Mouse (Mus musculus) midbrain, embryonic 15.5 days (tissue): Measurements from ENCODE around the gene Plxnb1. TPM values are rescaled to one million over a fixed set of nuclear protein-coding genes. Genes with fewer than 3 reads are reported as not detected.

Source experiments
- ATAC-seq: fragments of 200-750 bp; cut with Nextera tagmentation; replicated peaks from 2 replicates; pipeline ENCODE4 v1.8.0; 2017; ENCODE audit warnings: moderate TSS enrichment
- H3K27ac ChIP-seq: fragments of 300-500 bp; sonication (generic); 2 replicates; pipeline ENCODE4 v1.5.1; 2015; ENCODE audit warnings: mild to moderate bottlenecking, inconsistent platforms
- H3K27me3 ChIP-seq: fragments of 300-500 bp; sonication (generic); replicated peaks from 2 replicates; pipeline ENCODE4 v1.6.1; 2015; ENCODE audit warnings: inconsistent platforms
- H3K36me3 ChIP-seq: fragments of 300-500 bp; sonication (generic); replicated peaks from 2 replicates; pipeline ENCODE4 v1.6.1; 2015; ENCODE audit warnings: inconsistent platforms
- H3K4me1 ChIP-seq: fragments of 300-500 bp; sonication (generic); 2 replicates; pipeline ENCODE4 v1.6.1; 2015; ENCODE audit warnings: inconsistent platforms
- H3K4me2 ChIP-seq: fragments of 300-500 bp; sonication (generic); 2 replicates; pipeline ENCODE4 v1.6.1; 2015; ENCODE audit warnings: inconsistent platforms, mild to moderate bottlenecking, moderate library complexity
- H3K4me3 ChIP-seq: fragments of 300-500 bp; sonication (generic); 2 replicates; pipeline ENCODE4 v1.5.1; 2015; ENCODE audit warnings: mild to moderate bottlenecking, inconsistent platforms
- H3K9ac ChIP-seq: fragments of 300-500 bp; sonication (generic); 2 replicates; pipeline ENCODE4 v1.6.1; 2015; ENCODE audit warnings: mild to moderate bottlenecking, inconsistent platforms
- H3K9me3 ChIP-seq: fragments of 300-500 bp; sonication (generic); 2 replicates; pipeline ENCODE4 v1.6.1; 2016; ENCODE audit warnings: inconsistent platforms
- WGBS: fragments of 180-500 bp; shearing (Covaris S2); methylation state at CpG from one replicate; pipeline ENCODE4 v1.1.7; 2015; ENCODE audit warnings: mixed read lengths; 5-methylcytosine and 5-hydroxymethylcytosine counted together
- polyA plus RNA-seq: library from polyadenylated mRNA; unstranded; fragments of >200 nt; fragmentation: Nextera tagmentation; extraction: Ambion mirVana; gene quantifications from 2 replicates; pipeline ENCODE4 v1.2.1, GENCODE M21; 2015

Gene Plxnb1
- polyA plus RNA-seq, 1 experiment from 2014 or later = 27.3 TPM

- Histone ChIP-seq H3K27me3 (no peaks in the 10 kb centered on the region), H3K36me3 (peaks cover 92% of the 10 kb centered on the region), H3K27ac (no peak overlapping the region), H3K9me3 (no peaks in the 10 kb centered on the region), H3K9ac (no peak overlapping the region), H3K4me3 (no peak overlapping the region), H3K4me2 (no peak overlapping the region), H3K4me1 (no peaks in the 10 kb centered on the region)
- 94% methylated on average over 4 of the region's 4 CpGs for WGBS
- no peak for ATAC-seq
Observed at GRCm38 (mm10) chr9:109111101-109111500, 15.9 kb downstream of the Plxnb1 start.

DNA sequence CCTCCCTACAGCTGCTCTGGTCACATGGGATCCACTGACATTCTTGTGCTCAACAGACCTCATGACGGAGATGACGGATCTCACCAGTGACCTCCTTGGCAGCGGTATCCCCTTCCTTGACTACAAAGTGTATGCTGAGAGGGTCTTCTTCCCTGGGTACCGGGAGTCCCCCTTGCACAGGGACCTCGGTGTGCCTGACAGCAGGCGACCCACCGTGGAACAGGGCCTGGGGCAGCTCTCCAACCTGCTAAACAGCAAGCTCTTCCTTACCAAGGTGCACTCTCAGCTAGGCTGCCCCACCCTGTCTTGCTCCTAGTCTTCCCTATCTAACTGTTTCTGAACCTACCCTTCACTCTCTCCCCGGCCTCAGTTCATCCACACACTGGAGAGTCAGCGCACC is 16.4 kb downstream of the Plxnb1 start:
- no peak for ATAC-seq

GRCm38 (mm10) chr9:109113331-109113730 is 18.1 kb downstream of the Plxnb1 start:
- Histone ChIP-seq H3K27me3 (no peaks in the 10 kb centered on the region), H3K4me2 (no peak overlapping the region), H3K4me3 (no peak overlapping the region), H3K4me1 (no peaks in the 10 kb centered on the region), H3K27ac (no peak overlapping the region), H3K9ac (no peak overlapping the region), H3K36me3 (peaks cover 93% of the 10 kb centered on the region), H3K9me3 (no peaks in the 10 kb centered on the region)
- ATAC-seq = no peak
- WGBS = 91% methylated on average over 8 of the region's 8 CpGs

More for the DNA sequence above, 16.4 kb downstream of the Plxnb1 start:
- no peak overlapping the region for H3K4me2 ChIP-seq
- no peak overlapping the region for H3K9ac ChIP-seq
- no peak overlapping the region for H3K4me3 ChIP-seq
- WGBS = 92% methylated on average over 9 of the region's 9 CpGs
- H3K4me1 ChIP-seq = no peaks in the 10 kb centered on the region
- H3K36me3 ChIP-seq = peaks cover 92% of the 10 kb centered on the region
- H3K27me3 ChIP-seq = no peaks in the 10 kb centered on the region
- H3K9me3 ChIP-seq = no peaks in the 10 kb centered on the region
- no peak overlapping the region for H3K27ac ChIP-seq

- Histone ChIP-seq H3K27ac (no peak overlapping the region), H3K4me1 (no peaks in the 10 kb centered on the region), H3K9ac (no peak overlapping the region), H3K4me2 (no peak overlapping the region), H3K9me3 (no peaks in the 10 kb centered on the region), H3K4me3 (no peak overlapping the region), H3K27me3 (no peaks in the 10 kb centered on the region), H3K36me3 (peaks cover 93% of the 10 kb centered on the region)
- 96% methylated on average over 11 of the region's 11 CpGs for WGBS
- no peak for ATAC-seq
Observed at GRCm38 (mm10) chr9:109114276-109114675, 19.1 kb downstream of the Plxnb1 start.

- ATAC-seq = no peak
- H3K4me2 ChIP-seq = no peak overlapping the region
- H3K4me3 ChIP-seq = no peak overlapping the region
- no peaks in the 10 kb centered on the region for H3K4me1 ChIP-seq
- H3K27ac ChIP-seq = no peak overlapping the region
- 93% methylated on average over 7 of the region's 7 CpGs for WGBS
- H3K36me3 ChIP-seq = peaks cover 87% of the 10 kb centered on the region
- H3K9me3 ChIP-seq = no peaks in the 10 kb centered on the region
- H3K27me3 ChIP-seq = no peaks in the 10 kb centered on the region
- H3K9ac ChIP-seq = no peak overlapping the region
Observed at GRCm38 (mm10) chr9:109114871-109115270, 19.7 kb downstream of the Plxnb1 start.

GRCm38 (mm10) chr9:109116205-109116604 is 21.0 kb downstream of the Plxnb1 start:
- H3K36me3 ChIP-seq = peaks cover 74% of the 10 kb centered on the region
- no peaks in the 10 kb centered on the region for H3K4me1 ChIP-seq
- H3K4me3 ChIP-seq = no peak overlapping the region
- H3K4me2 ChIP-seq = no peak overlapping the region
- no peaks in the 10 kb centered on the region for H3K27me3 ChIP-seq
- no peaks in the 10 kb centered on the region for H3K9me3 ChIP-seq
- ATAC-seq = no peak
- 91% methylated on average over 10 of the region's 10 CpGs for WGBS
- no peak overlapping the region for H3K9ac ChIP-seq
- H3K27ac ChIP-seq = no peak overlapping the region

DNA sequence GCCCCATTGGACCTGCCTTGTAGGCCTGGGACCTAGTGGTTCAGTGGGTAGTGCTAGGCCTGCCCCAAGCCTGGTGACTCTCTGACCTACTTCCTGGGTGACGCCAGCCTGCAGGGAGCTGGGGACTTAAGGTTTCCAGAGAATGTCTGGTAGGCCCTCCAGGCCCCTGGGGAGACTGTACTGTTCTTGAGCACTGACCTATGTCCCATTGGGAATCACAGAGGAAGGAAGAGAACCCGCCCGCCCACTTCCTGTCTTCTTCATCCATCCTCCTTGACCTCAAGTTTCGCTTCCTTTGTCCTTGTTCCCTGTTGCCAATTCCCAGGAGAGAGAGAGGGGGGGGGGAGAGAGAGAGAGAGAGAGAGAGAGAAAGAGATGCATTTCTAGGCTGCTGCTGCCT is 22.9 kb downstream of the Plxnb1 start:
- Histone ChIP-seq H3K27me3 (no peaks in the 10 kb centered on the region), H3K27ac (no peak overlapping the region), H3K9ac (no peak overlapping the region), H3K9me3 (no peaks in the 10 kb centered on the region), H3K4me3 (no peak overlapping the region), H3K36me3 (peaks cover 56% of the 10 kb centered on the region), H3K4me2 (no peak overlapping the region), H3K4me1 (no peaks in the 10 kb centered on the region)
- WGBS = 93% methylated on average over 4 of the region's 4 CpGs
- no peak for ATAC-seq

- no peak for ATAC-seq
- no peak overlapping the region for H3K9ac ChIP-seq
- 93% methylated on average over 9 of the region's 9 CpGs for WGBS
- H3K4me2 ChIP-seq = no peak overlapping the region
- no peaks in the 10 kb centered on the region for H3K27me3 ChIP-seq
- no peak overlapping the region for H3K4me3 ChIP-seq
- H3K36me3 ChIP-seq = peaks cover 44% of the 10 kb centered on the region
- no peaks in the 10 kb centered on the region for H3K9me3 ChIP-seq
- H3K4me1 ChIP-seq = no peaks in the 10 kb centered on the region
- no peak overlapping the region for H3K27ac ChIP-seq
Observed at GRCm38 (mm10) chr9:109119571-109119970, 24.4 kb downstream of the Plxnb1 start.

DNA sequence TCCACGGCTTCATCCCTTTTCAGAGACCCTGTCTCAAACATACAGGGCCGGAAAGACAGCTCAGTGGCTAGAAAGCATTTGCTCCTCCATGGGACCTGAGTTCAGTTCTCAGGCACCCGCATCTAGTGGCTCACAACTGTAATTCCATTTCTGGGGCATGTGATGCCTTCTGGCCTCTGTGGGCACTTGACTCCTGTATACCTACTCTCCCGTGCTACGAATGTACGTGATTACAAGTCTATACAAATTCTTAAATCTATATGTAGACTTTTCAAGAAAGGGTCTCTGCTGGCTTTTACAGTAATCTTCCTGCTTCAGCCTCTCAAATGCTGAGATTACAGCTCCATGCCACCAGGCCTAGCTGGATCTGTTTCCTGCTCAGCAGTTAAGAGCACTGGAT is 25.8 kb downstream of the Plxnb1 start:
- no peak overlapping the region for H3K4me2 ChIP-seq
- no peaks in the 10 kb centered on the region for H3K4me1 ChIP-seq
- H3K9me3 ChIP-seq = no peaks in the 10 kb centered on the region
- no peak overlapping the region for H3K4me3 ChIP-seq
- H3K27ac ChIP-seq = no peak overlapping the region
- 92% methylated on average over 6 of the region's 6 CpGs for WGBS
- no peaks in the 10 kb centered on the region for H3K27me3 ChIP-seq
- ATAC-seq = no peak
- no peak overlapping the region for H3K9ac ChIP-seq
- H3K36me3 ChIP-seq = peaks cover 31% of the 10 kb centered on the region

GRCm38 (mm10) chr9:109122553-109123085 is 27.4 kb downstream of the Plxnb1 start:
- peak; percentile 43 for ATAC-seq
- H3K9ac ChIP-seq = no peak overlapping the region
- no peak overlapping the region for H3K4me2 ChIP-seq
- no peaks in the 10 kb centered on the region for H3K4me1 ChIP-seq
- WGBS = 44% methylated on average over 2 of the region's 2 CpGs
- no peaks in the 10 kb centered on the region for H3K27me3 ChIP-seq
- peaks cover 14% of the 10 kb centered on the region for H3K36me3 ChIP-seq
- no peak overlapping the region for H3K27ac ChIP-seq
- no peak overlapping the region for H3K4me3 ChIP-seq
- H3K9me3 ChIP-seq = no peaks in the 10 kb centered on the region

DNA sequence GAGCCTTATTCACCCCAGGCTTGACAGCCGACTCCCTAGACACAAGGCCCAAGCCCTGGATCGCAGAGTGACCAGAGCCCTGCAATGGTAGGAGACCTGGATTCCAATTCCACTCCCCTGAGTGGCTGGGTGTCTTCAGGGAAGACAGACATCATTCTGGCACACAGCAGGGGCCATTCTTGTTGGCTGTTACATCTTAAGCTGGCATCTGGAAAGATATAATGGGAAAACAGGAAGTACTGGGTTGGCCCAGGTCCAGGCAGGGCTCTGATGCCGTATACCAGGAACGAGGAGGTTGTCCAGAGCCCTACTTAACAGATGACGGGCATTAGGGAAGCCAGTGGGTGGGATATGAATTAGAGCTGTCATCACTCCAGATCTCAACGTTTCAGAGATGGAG is 28.1 kb downstream of the Plxnb1 start:
- Histone ChIP-seq H3K9me3 (no peaks in the 10 kb centered on the region), H3K4me1 (no peaks in the 10 kb centered on the region), H3K36me3 (peaks cover 9% of the 10 kb centered on the region), H3K9ac (no peak overlapping the region), H3K27me3 (no peaks in the 10 kb centered on the region), H3K27ac (no peak overlapping the region), H3K4me2 (no peak overlapping the region), H3K4me3 (no peak overlapping the region)
- WGBS = 62% methylated on average over 6 of the region's 6 CpGs
- ATAC-seq = 0 out of 2 replicates have a peak, but pooled peaks have one; percentile 4

DNA sequence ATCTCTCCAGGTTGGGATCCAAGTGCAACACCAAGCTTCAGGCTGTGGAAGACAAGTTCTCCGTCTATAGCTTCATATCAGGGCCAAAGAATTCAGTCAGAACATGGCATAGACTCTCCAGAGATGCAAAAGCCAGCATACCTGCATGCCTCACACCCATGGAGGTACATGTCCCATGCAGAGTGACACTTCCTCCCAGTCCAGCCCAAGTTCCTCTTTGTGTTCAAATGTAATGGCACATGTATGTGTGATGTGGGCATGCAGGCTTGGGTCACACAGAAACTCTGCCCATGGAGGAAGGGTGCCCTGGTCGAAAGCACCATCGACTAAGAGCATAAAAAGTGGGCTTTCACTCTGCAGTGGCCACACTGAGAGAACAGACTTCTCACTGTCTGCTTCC is 29.0 kb downstream of the Plxnb1 start:
- 92% methylated on average over 3 of the region's 3 CpGs for WGBS
- Histone ChIP-seq H3K27me3 (no peaks in the 10 kb centered on the region), H3K36me3 (peaks cover under 1% of the 10 kb centered on the region; the same call in 1 of the 2 replicates), H3K27ac (no peak overlapping the region), H3K4me2 (no peak overlapping the region), H3K9ac (no peak overlapping the region), H3K4me1 (no peaks in the 10 kb centered on the region), H3K9me3 (no peaks in the 10 kb centered on the region), H3K4me3 (no peak overlapping the region)
- ATAC-seq = no peak

GRCm38 (mm10) chr9:109125043-109125442 is 29.9 kb downstream of the Plxnb1 start:
- Histone ChIP-seq H3K27ac (no peak overlapping the region), H3K36me3 (no peaks in the 10 kb centered on the region), H3K4me3 (no peak overlapping the region), H3K9me3 (no peaks in the 10 kb centered on the region), H3K4me2 (no peak overlapping the region), H3K9ac (no peak overlapping the region), H3K4me1 (no peaks in the 10 kb centered on the region), H3K27me3 (no peaks in the 10 kb centered on the region)
- no peak for ATAC-seq
- WGBS = 88% methylated on average over 2 of the region's 2 CpGs
